Mouse (Mus musculus): ENCODE results near the gene Syt14. TPM values are rescaled to one million over a fixed set of nuclear protein-coding genes. Genes with fewer than 3 reads are reported as not detected.

Syt14 gene
- total and polyA plus RNA-seq, 2 experiments, result under 0.01 TPM; not detected in 1

DNA sequence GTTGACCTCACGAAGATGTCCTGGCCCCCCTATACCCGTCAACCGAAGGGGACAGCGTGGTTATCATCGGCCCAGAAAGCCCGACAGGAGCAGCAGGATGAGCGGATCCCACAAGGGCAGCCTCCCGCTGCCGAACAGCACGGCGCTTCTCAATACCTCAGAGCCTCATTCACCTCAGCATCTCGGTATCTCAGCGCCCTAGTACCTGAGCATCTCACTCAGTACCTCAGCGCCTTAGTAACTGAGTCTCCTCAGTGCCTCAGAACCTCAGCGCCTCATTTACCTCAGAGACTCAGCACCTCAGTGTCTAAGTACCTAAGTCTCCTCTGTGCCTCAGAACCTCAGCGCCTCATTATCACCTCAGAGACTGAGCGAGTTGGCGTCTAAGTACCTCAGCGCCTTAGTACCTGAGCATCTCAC is 614 bp downstream of the Syt14 start:
- Histone ChIP-seq H3K27me3 (ENCODE audit: control insufficient read depth, insufficient read depth, low read length) (peaks cover 7% of the 10 kb centered on the region; the same call in 1 of the 2 replicates), H3K9ac (ENCODE audit: low read depth, low read length) (no peak overlapping the region), H3K4me3 (ENCODE audit: insufficient read depth, low read depth, low read length) (no peak overlapping the region), H3K4me1 (ENCODE audit: control insufficient read depth, insufficient read depth, low read length) (no peaks in the 10 kb centered on the region), H3K79me2 (ENCODE audit: control insufficient read depth, insufficient read depth, low read length) (no peaks in the 10 kb centered on the region), H3K36me3 (ENCODE audit: control insufficient read depth, insufficient read depth, low read length) (no peaks in the 10 kb centered on the region), H3K27ac (replicated peaks; ENCODE audit: insufficient read depth, low read depth, low read length) (no peak overlapping the region)
- TF ChIP-seq CTCF (IDR thresholded peaks at IDR 0.05; ENCODE audit: low read depth, low read length) (no peak), POLR2A (IDR thresholded peaks at IDR 0.05; ENCODE audit: extremely low read depth, insufficient read depth, low read length) (no peak)
- DNase-seq (ENCODE audit: extremely low read depth, low read depth, low spot score), result no peak
- 6% methylated on average over 19 of the region's 19 CpGs for WGBS

- no peaks in the 10 kb centered on the region for H3K27me3 ChIP-seq (ENCODE audit: control insufficient read depth, insufficient read depth, low read length)
- no peak overlapping the region for H3K9ac ChIP-seq (ENCODE audit: low read depth, low read length)
- H3K4me3 ChIP-seq (ENCODE audit: insufficient read depth, low read depth, low read length), result no peak overlapping the region
- no peak for DNase-seq (ENCODE audit: extremely low read depth, low read depth, low spot score)
- H3K4me1 ChIP-seq (ENCODE audit: control insufficient read depth, insufficient read depth, low read length), result no peaks in the 10 kb centered on the region
- no peak overlapping the region for H3K27ac ChIP-seq (replicated peaks; ENCODE audit: insufficient read depth, low read depth, low read length)
- WGBS, result 25% methylated on average over 1 of the region's 1 CpGs
- H3K79me2 ChIP-seq (ENCODE audit: control insufficient read depth, insufficient read depth, low read length), result no peaks in the 10 kb centered on the region
- TF ChIP-seq POLR2A (IDR thresholded peaks at IDR 0.05; ENCODE audit: extremely low read depth, insufficient read depth, low read length), result no peak
- TF ChIP-seq CTCF (IDR thresholded peaks at IDR 0.05; ENCODE audit: low read depth, low read length), result no peak
- H3K36me3 ChIP-seq (ENCODE audit: control insufficient read depth, insufficient read depth, low read length), result no peaks in the 10 kb centered on the region
Observed at GRCm38 (mm10) chr1:193024311-193024710, 11.3 kb downstream of the Syt14 start.

- TF ChIP-seq POLR2A (IDR thresholded peaks at IDR 0.05; ENCODE audit: extremely low read depth, insufficient read depth, low read length) (no peak), CTCF (IDR thresholded peaks at IDR 0.05; ENCODE audit: low read depth, low read length) (no peak)
- H3K4me1 ChIP-seq (ENCODE audit: control insufficient read depth, insufficient read depth, low read length), result no peaks in the 10 kb centered on the region
- no peaks in the 10 kb centered on the region for H3K27me3 ChIP-seq (ENCODE audit: control insufficient read depth, insufficient read depth, low read length)
- H3K27ac ChIP-seq (replicated peaks; ENCODE audit: insufficient read depth, low read depth, low read length), result no peak overlapping the region
- H3K36me3 ChIP-seq (ENCODE audit: control insufficient read depth, insufficient read depth, low read length), result no peaks in the 10 kb centered on the region
- H3K4me3 ChIP-seq (ENCODE audit: insufficient read depth, low read depth, low read length), result no peak overlapping the region
- H3K79me2 ChIP-seq (ENCODE audit: control insufficient read depth, insufficient read depth, low read length), result no peaks in the 10 kb centered on the region
- WGBS, result 95% methylated on average over 2 of the region's 2 CpGs
- DNase-seq (ENCODE audit: extremely low read depth, low read depth, low spot score), result no peak
- H3K9ac ChIP-seq (ENCODE audit: low read depth, low read length), result no peak overlapping the region
Observed at GRCm38 (mm10) chr1:193012351-193012750, 23.2 kb downstream of the Syt14 start.

DNA sequence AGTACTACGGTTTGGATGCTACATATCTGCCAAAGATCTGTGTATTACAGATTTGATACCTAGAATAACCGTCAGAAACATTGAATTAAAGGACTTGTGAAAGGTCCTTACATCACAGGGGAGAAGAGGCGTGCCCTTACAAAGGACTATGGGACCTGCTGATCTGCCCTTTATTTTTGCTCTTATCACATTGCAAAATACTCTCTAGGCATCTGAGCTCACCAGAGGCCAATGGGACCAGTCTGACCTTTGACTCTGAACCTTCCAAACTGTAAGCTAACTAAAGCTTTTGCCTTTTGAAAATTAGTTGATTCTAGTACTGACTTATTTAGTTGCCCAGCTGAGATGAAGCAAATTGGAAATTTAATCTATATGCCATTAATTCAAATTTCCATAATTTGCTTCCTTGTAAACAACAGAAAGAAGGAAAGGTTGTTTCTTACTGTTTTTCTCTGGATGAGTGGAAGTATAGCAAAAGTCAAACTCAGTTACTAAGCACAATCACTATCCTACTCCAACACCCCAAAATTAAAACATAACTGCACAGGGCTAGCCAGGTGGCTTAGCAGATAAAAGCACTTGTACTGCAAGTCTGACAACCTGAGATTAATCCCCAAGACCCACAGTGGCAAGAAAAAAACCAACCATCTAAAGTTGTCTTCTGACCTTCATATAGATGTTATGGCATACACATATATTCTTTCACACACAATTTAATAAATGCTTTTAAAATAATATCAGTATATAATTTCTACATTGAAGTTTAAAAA is 24.4 kb downstream of the Syt14 start:
- H3K9ac ChIP-seq (ENCODE audit: low read depth, low read length), result no peak overlapping the region
- H3K27ac ChIP-seq (replicated peaks; ENCODE audit: insufficient read depth, low read depth, low read length), result no peak overlapping the region
- H3K27me3 ChIP-seq (ENCODE audit: control insufficient read depth, insufficient read depth, low read length), result no peaks in the 10 kb centered on the region
- TF ChIP-seq POLR2A (IDR thresholded peaks at IDR 0.05; ENCODE audit: extremely low read depth, insufficient read depth, low read length) (no peak), CTCF (IDR thresholded peaks at IDR 0.05; ENCODE audit: low read depth, low read length) (no peak)
- H3K4me3 ChIP-seq (ENCODE audit: insufficient read depth, low read depth, low read length), result no peak overlapping the region
- peak; percentile 82 for DNase-seq (ENCODE audit: extremely low read depth, low read depth, low spot score)
- 51% methylated on average over 3 of the region's 3 CpGs for WGBS
- H3K4me1 ChIP-seq (ENCODE audit: control insufficient read depth, insufficient read depth, low read length), result no peaks in the 10 kb centered on the region
- H3K79me2 ChIP-seq (ENCODE audit: control insufficient read depth, insufficient read depth, low read length), result no peaks in the 10 kb centered on the region
- H3K36me3 ChIP-seq (ENCODE audit: control insufficient read depth, insufficient read depth, low read length), result no peaks in the 10 kb centered on the region

- no peak for TF ChIP-seq POLR2A (IDR thresholded peaks at IDR 0.05; ENCODE audit: extremely low read depth, insufficient read depth, low read length)
- TF ChIP-seq CTCF (IDR thresholded peaks at IDR 0.05; ENCODE audit: low read depth, low read length), result no peak
- H3K79me2 ChIP-seq (ENCODE audit: control insufficient read depth, insufficient read depth, low read length), result no peaks in the 10 kb centered on the region
- H3K36me3 ChIP-seq (ENCODE audit: control insufficient read depth, insufficient read depth, low read length), result no peaks in the 10 kb centered on the region
- DNase-seq (ENCODE audit: extremely low read depth, low read depth, low spot score), result no peak
- no peaks in the 10 kb centered on the region for H3K27me3 ChIP-seq (ENCODE audit: control insufficient read depth, insufficient read depth, low read length)
- H3K27ac ChIP-seq (replicated peaks; ENCODE audit: insufficient read depth, low read depth, low read length), result no peak overlapping the region
- H3K4me3 ChIP-seq (ENCODE audit: insufficient read depth, low read depth, low read length), result no peak overlapping the region
- whole genome bisulfite sequencing, result 62% methylated on average over 1 of the region's 1 CpGs
- H3K4me1 ChIP-seq (ENCODE audit: control insufficient read depth, insufficient read depth, low read length), result no peaks in the 10 kb centered on the region
- no peak overlapping the region for H3K9ac ChIP-seq (ENCODE audit: low read depth, low read length)
Observed at GRCm38 (mm10) chr1:193004581-193004980, 31.0 kb downstream of the Syt14 start.

- Histone ChIP-seq H3K27me3 (ENCODE audit: control insufficient read depth, insufficient read depth, low read length) (no peaks in the 10 kb centered on the region), H3K9ac (ENCODE audit: low read depth, low read length) (no peak overlapping the region), H3K4me1 (ENCODE audit: control insufficient read depth, insufficient read depth, low read length) (no peaks in the 10 kb centered on the region), H3K36me3 (ENCODE audit: control insufficient read depth, insufficient read depth, low read length) (no peaks in the 10 kb centered on the region), H3K4me3 (ENCODE audit: insufficient read depth, low read depth, low read length) (no peak overlapping the region), H3K27ac (replicated peaks; ENCODE audit: insufficient read depth, low read depth, low read length) (no peak overlapping the region), H3K79me2 (ENCODE audit: control insufficient read depth, insufficient read depth, low read length) (no peaks in the 10 kb centered on the region)
- DNase-seq (ENCODE audit: extremely low read depth, low read depth, low spot score), result peak; percentile 24
- WGBS, result 88% methylated on average over 2 of the region's 2 CpGs
- TF ChIP-seq POLR2A (IDR thresholded peaks at IDR 0.05; ENCODE audit: extremely low read depth, insufficient read depth, low read length) (no peak), CTCF (IDR thresholded peaks at IDR 0.05; ENCODE audit: low read depth, low read length) (no peak)
Observed at GRCm38 (mm10) chr1:193003953-193004352, 31.6 kb downstream of the Syt14 start.

Measured in liver, adult 2 months (tissue).